Mouse (Mus musculus): ENCODE measurements around the gene 0610010F05Rik.
"Not testable (repeated sequence)": the region's sequence is repeated elsewhere in the genome, so short reads cannot be mapped to it uniquely, and the experiment has no call there.

0610010F05Rik gene

DNA sequence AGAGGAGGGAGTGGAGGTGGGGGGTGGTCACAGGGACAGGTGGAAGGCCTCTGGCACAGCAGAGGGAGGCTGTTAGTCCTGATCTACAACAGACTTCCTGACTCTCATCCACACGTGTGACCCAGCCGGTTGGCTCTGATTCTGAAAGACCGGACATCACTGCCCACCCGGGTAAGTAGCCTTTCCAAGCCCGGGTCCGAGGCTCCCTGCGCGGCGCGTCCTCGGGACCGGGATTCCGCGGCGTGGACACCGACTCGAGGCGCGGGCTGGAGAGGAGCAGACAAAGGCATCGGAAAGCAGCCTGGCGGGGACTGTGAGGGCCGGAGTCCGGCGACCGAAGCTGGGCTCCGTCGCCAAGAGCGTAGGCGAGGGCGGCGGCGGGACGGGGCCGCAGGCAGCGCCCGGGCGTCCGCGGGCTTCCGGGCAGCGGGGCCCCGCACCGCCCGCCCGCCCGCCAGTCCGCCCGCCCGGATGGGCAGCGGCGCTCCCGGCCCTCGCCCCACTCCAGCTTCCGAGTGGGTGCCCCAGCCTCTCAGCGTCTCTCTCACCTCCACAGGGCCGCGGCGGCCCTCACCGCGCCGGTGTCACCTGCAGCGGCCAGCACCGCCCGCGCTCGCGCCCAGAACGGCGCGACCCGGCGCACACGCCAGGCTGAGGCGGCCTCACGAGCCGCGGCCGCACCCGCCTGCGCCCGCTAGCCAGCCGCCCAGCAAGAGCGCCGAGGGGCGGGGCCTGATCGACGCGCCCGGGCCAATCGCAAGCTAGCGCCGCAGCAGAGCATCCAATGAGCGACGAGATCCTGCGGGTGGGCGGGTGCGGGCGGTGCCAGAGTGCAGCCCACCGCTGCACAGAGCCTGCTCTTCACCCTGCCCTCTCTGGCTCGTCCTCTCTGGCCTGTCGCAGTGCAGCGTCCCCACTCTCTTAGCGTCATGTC, at the start of gene 0610010F05Rik:
Gene 0610010F05Rik, minus strand, starts transcription at position 695 of the 934 bp plus-strand sequence.
- DNase-seq (ENCODE audit: low spot score in 2 of 2), result peak; percentile 70 to 73

DNA sequence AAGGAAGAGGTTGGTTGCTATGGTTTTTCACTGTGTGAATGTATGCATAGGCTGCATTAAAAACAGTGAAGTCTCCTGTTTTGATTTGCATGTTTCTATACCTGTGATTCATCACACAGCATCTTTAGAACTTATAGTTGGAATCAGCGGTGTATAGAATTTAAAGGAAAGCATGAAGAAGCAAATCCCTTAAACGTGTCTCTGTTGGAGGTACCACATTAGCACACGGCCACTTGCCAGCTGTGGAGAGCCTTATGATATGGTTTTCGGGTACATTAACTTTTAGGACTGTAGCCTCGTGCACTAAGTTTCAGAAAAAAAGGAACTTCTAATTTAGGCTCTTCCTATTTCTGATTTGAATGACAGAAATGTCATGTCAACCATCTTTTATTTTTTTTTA, 49.1 kb upstream of the 0610010F05Rik start:
- DNase-seq (ENCODE audit: low spot score in 2 of 2), result no peak

GRCm38 (mm10) chr11:23680435-23680950, 47.1 kb upstream of the 0610010F05Rik start:
- DNase-seq (ENCODE audit: low spot score in 2 of 2), result no peak

- peak; percentile 46 to 76 for DNase-seq (ENCODE audit: low spot score in 2 of 2)
These were observed 45.7 kb upstream of the 0610010F05Rik start for GRCm38 (mm10) chr11:23679044-23679642.

- DNase-seq (ENCODE audit: low spot score in 2 of 2), result no peak
These were observed 42.7 kb upstream of the 0610010F05Rik start for GRCm38 (mm10) chr11:23676100-23676499.

GRCm38 (mm10) chr11:23672256-23672749, 38.9 kb upstream of the 0610010F05Rik start:
- no peak for DNase-seq (ENCODE audit: low spot score in 2 of 2)

- no peak for DNase-seq (ENCODE audit: low spot score in 2 of 2)
These were observed 33.7 kb upstream of the 0610010F05Rik start for GRCm38 (mm10) chr11:23667128-23667527.

DNA sequence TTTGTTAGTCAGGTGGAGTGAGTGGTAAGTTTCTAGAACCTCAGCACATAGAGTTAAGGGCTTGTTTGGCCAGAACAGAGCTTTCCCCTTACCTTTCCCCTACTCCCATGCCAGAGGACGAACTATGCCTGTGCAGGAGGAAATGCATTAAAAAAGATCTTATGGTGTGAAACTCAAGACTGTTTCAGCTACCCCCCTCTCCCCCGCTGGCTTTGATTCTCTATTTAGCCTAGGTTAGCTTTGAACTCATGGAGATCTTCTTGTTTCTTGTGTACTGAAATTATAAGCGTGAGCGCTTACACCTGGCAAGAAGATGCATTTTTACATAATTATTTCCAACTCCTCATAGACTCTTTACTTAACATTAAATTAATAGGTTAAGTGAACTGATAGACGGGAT, 33.1 kb upstream of the 0610010F05Rik start:
- DNase-seq (ENCODE audit: low spot score in 2 of 2), result no peak

GRCm38 (mm10) chr11:23665798-23666501, 32.5 kb upstream of the 0610010F05Rik start, which contains the start of gene Pex13:
Gene Pex13 (minus strand): TSS chr11:23665959.
- DNase-seq (ENCODE audit: low spot score in 2 of 2), result peak; percentile 88 to 90

GRCm38 (mm10) chr11:23665311-23665786, 31.9 kb upstream of the 0610010F05Rik start, which contains the start of gene Pus10:
Gene Pus10 (plus strand): TSS chr11:23665674.
- peak in 1 of 2 experiments; percentile 11 for DNase-seq (ENCODE audit: low spot score in 2 of 2)

DNA sequence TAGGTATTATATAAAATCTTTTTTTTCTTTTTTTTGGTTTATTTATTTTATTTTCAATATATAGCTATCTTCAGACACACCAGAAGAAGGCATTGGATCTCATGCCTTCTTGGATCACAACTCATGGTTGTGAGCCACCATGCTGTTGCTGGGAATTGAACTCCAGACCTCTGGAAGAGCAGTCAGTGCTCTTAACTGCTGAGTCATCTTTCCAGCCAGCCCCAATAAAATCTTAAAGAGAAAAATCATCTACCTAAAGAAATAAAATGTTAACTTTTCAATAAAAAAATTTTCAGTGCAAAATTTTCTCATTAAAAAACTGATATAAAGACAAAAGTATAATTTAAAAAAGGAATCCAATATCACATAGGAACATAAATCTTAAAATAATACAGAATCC, 30.8 kb upstream of the 0610010F05Rik start:
- DNase-seq (ENCODE audit: low spot score in 2 of 2), result no peak

DNA sequence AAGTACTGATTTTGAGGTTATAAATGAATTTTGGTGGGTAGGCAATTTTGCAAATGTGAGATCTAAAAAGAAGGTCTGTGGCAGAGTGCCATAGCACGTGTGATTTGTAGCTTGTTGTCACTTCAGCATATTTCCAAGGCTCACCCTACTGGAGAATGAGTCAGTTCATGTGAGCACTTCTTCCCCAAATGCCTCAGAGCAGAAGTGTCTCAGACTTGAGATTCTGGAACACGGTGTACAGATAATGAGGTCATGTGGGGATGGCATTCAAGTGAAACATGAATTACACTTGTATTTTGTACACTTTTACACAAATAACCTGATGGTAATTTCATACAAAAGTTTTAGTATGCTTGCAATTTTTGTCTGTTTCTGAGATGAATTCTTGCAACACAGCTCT, 24.4 kb upstream of the 0610010F05Rik start:
- no peak for DNase-seq (ENCODE audit: low spot score in 2 of 2)

DNA sequence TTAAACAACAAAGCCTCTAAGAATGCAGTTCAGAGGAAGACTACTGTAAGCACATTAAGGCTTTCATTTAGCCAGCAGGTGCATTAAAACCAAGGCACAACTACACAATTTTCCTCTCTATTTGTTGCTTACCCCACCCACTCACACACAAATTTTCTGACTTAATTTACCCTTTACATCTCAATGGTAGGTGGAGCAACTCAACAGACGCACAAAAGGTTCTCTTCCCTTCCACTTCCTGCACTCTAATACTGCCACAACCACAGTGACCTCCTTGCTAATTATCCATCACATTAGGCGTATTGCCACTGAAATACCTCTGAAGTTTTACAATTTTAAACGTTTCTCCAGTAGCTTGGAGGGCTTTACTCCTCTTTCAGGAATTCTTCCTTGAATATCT, 20.2 kb upstream of the 0610010F05Rik start:
- no peak for DNase-seq (ENCODE audit: low spot score in 2 of 2)

- DNase-seq (ENCODE audit: low spot score in 2 of 2), result no peak
These were observed 14.4 kb upstream of the 0610010F05Rik start for GRCm38 (mm10) chr11:23647835-23648234.

- DNase-seq (ENCODE audit: low spot score in 2 of 2), result no peak
These were observed 14.0 kb upstream of the 0610010F05Rik start for GRCm38 (mm10) chr11:23647431-23647830.

GRCm38 (mm10) chr11:23634573-23634972, 1.1 kb upstream of the 0610010F05Rik start:
- no peak for DNase-seq (ENCODE audit: low spot score in 2 of 2)

GRCm38 (mm10) chr11:23633879-23634215, 408 bp upstream of the 0610010F05Rik start:
- DNase-seq (ENCODE audit: low spot score in 2 of 2), result no peak

GRCm38 (mm10) chr11:23630664-23631063, 2.8 kb downstream of the 0610010F05Rik start:
- DNase-seq (ENCODE audit: low spot score in 2 of 2), result no peak

- DNase-seq (ENCODE audit: low spot score in 2 of 2), result no peak
These were observed 14.4 kb downstream of the 0610010F05Rik start for GRCm38 (mm10) chr11:23618995-23619394.

- no peak for DNase-seq (ENCODE audit: low spot score in 2 of 2)
These were observed 18.9 kb downstream of the 0610010F05Rik start for GRCm38 (mm10) chr11:23614546-23614945.

DNA sequence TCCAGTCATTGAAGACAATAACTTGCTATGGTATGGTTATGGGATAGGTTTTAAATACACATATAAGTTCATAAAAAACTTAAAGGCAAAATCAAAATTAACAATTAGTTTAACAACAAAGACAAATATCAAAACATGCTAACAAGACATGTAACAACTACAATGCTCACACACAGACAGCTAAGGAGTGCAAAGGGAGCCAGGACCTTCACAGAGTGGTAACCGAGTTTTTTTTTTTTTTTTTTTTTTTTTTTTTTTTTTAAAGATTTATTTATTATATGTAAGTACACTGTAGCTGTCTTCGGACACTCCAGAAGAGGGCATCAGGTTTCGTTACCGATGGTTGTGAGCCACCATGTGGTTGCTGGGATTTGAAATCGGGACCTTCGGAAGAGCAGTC, 26.1 kb downstream of the 0610010F05Rik start:
- DNase-seq (ENCODE audit: low spot score in 2 of 2), result not testable (repeated sequence)

DNA sequence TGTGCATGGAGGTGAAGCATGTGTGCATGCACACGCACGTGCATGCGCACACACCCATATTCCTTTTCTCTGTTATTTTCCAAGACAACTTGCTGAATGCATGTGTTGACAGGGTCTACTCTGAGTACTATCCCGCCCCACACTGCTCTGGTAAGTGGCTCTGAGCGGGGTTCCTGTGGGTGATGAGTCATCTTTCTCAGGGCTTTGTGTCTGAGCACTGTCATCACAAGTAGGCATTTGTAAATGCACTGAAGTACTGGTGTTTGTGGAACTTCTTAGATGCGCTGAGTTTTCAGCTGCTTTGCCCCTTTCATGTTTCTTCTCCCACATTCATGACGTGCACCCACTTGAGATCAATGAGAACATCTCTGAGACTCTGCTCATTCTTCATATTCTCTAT, 63.3 kb downstream of the 0610010F05Rik start:
- DNase-seq (ENCODE audit: low spot score in 2 of 2), result no peak
